Mouse (Mus musculus) neural tube, embryonic 13.5 days (tissue): ENCODE data around the gene Zfp462. TPM values are rescaled to one million over a fixed set of nuclear protein-coding genes. Genes with fewer than 3 reads are reported as not detected.

Source experiments
- ATAC-seq: fragments of 200-750 bp; cut with Nextera tagmentation; 2 replicates; pipeline ENCODE4 v1.8.0; 2017; ENCODE audit warnings: low read depth, mild to moderate bottlenecking, moderate TSS enrichment, moderate library complexity
- H3K27ac ChIP-seq: fragments of 300-500 bp; sonication (generic); replicated peaks from 2 replicates; pipeline ENCODE4 v1.5.1; 2015; ENCODE audit warnings: moderate library complexity, mild to moderate bottlenecking, inconsistent platforms
- H3K27me3 ChIP-seq: fragments of 300-500 bp; sonication (generic); 2 replicates; pipeline ENCODE4 v1.6.1; 2015; ENCODE audit warnings: mild to moderate bottlenecking, inconsistent platforms
- H3K36me3 ChIP-seq: fragments of 300-500 bp; sonication (generic); 2 replicates; pipeline ENCODE4 v1.6.1; 2015; ENCODE audit warnings: mild to moderate bottlenecking, inconsistent platforms
- H3K4me1 ChIP-seq: fragments of 300-500 bp; sonication (generic); replicated peaks from 2 replicates; pipeline ENCODE4 v1.6.1; 2015; ENCODE audit warnings: inconsistent platforms
- H3K4me2 ChIP-seq: fragments of 300-500 bp; sonication (generic); 2 replicates; pipeline ENCODE4 v1.6.1; 2015; ENCODE audit warnings: inconsistent platforms, mild to moderate bottlenecking, moderate library complexity
- H3K4me3 ChIP-seq: fragments of 300-500 bp; sonication (generic); 2 replicates; pipeline ENCODE4 v1.5.1; 2015; ENCODE audit warnings: mild to moderate bottlenecking, inconsistent platforms
- H3K9ac ChIP-seq: fragments of 300-500 bp; sonication (generic); 2 replicates; pipeline ENCODE4 v1.6.1; 2015; ENCODE audit warnings: moderate library complexity, mild to moderate bottlenecking, inconsistent platforms
- H3K9me3 ChIP-seq: fragments of 300-500 bp; sonication (generic); 2 replicates; pipeline ENCODE4 v1.6.1; 2016; ENCODE audit warnings: inconsistent platforms
- WGBS: fragments of 180-500 bp; shearing (Covaris S2); methylation state at CpG from one replicate; pipeline ENCODE4 v1.1.7; 2015; 5-methylcytosine and 5-hydroxymethylcytosine counted together
- polyA plus RNA-seq: library from polyadenylated mRNA; unstranded; fragments of >200 nt; fragmentation: Nextera tagmentation; extraction: Ambion mirVana; gene quantifications from 2 replicates; pipeline ENCODE4 v1.2.1, GENCODE M21; 2015

Gene Zfp462
- polyA plus RNA-seq, 1 experiment from 2014 or later = 15.3 TPM

DNA sequence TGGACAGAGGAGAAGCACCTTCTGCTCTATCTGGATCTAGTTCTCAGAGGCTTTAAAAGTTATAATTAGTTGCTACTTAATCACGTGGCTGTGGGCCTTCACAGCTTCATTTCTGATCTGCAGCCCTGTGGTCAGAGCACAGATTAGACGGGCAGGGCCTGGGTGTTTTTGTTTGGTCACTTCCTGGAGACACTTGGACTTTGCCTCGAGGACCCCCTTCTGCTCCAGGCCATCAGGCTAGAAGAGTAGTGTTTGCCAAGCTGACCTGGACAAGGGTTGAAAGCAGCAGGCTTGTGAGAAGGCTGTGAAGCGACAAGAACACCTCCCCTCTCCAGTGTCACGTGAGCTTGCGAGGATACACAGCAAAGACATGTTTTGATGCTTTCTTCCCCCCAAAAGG, 58.3 kb downstream of the Zfp462 start:
- Histone ChIP-seq H3K4me3 (no peak overlapping the region), H3K36me3 (peaks cover 20% of the 10 kb centered on the region), H3K9me3 (no peaks in the 10 kb centered on the region), H3K9ac (no peak overlapping the region), H3K27me3 (no peaks in the 10 kb centered on the region), H3K4me2 (no peak overlapping the region), H3K4me1 (peaks cover 59% of the 10 kb centered on the region), H3K27ac (no peak overlapping the region)
- WGBS = 82% methylated on average over 6 of the region's 6 CpGs
- ATAC-seq = no peak

DNA sequence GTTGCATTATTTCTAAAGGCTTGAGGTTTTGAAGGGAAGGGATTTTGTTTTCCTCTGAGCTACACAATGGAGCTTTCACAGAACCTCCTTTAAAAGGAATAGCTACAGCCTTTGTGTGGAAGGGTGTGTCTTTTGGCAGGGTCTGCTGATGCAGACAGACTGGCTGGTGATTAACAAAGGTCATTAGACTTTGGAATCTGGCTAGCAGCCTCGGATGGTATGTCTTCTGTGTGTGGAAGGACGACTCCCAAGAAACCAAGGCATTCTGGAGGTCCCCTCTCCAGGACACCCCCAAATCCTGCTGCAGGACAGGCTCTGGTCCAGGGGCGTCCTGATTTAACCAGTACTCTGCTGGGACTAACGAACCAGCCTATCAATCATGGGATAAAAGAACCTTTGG, 60.2 kb downstream of the Zfp462 start:
- no peaks in the 10 kb centered on the region for H3K27me3 ChIP-seq
- peak; percentile 80 for ATAC-seq
- H3K27ac ChIP-seq = peak overlapping the region; percentile 90
- WGBS = 6% methylated on average over 4 of the region's 4 CpGs
- peaks cover 39% of the 10 kb centered on the region for H3K36me3 ChIP-seq
- no peaks in the 10 kb centered on the region for H3K9me3 ChIP-seq
- H3K4me3 ChIP-seq = no peak overlapping the region
- H3K4me1 ChIP-seq = peaks cover 57% of the 10 kb centered on the region
- peak overlapping the region; percentile 42 for H3K4me2 ChIP-seq
- peak overlapping the region; percentile 44 for H3K9ac ChIP-seq

DNA sequence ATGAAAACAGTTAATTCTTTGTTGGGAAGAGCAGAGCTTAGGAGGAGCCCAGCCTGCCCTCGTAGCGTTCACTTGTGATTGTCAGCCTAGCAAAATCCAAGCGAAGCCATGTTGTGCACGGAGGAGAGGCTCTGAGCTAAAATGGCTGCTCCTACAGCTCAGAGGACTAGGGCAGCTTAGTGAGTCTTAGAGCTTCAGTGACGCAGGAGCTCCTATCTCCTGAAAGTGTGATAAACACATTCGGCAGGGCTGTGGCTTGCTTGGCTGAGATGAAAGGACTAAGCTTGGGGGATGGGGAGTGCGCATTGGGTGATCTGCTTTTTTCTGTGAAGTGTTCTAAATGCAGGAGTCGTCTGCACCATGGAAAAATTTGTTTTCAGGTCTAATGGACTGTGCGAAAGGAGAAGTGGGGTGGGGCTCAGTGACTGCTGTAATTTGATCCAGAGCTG, 60.7 kb downstream of the Zfp462 start:
- peak; percentile 89 for ATAC-seq
- Histone ChIP-seq H3K27me3 (no peaks in the 10 kb centered on the region), H3K36me3 (peaks cover 44% of the 10 kb centered on the region), H3K27ac (peak overlapping the region; percentile 90), H3K9me3 (no peaks in the 10 kb centered on the region), H3K9ac (peak overlapping the region; percentile 44), H3K4me3 (no peak overlapping the region), H3K4me1 (peaks cover 53% of the 10 kb centered on the region), H3K4me2 (peak overlapping the region; percentile 42)
- WGBS = 9% methylated on average over 9 of the region's 9 CpGs

- H3K4me1 ChIP-seq = peaks cover 48% of the 10 kb centered on the region
- no peaks in the 10 kb centered on the region for H3K9me3 ChIP-seq
- H3K4me2 ChIP-seq = peak overlapping the region; percentile 42
- no peak for ATAC-seq
- H3K9ac ChIP-seq = 0 out of 2 replicates have a peak overlapping the region, but pooled peaks have one; percentile 44
- no peak overlapping the region for H3K4me3 ChIP-seq
- peak overlapping the region; percentile 90 for H3K27ac ChIP-seq
- no peaks in the 10 kb centered on the region for H3K27me3 ChIP-seq
- 30% methylated on average over 1 of the region's 1 CpGs for WGBS
- H3K36me3 ChIP-seq = peaks cover 49% of the 10 kb centered on the region
Measured at GRCm38 (mm10) chr4:55006024-55006423, 61.2 kb downstream of the Zfp462 start.

DNA sequence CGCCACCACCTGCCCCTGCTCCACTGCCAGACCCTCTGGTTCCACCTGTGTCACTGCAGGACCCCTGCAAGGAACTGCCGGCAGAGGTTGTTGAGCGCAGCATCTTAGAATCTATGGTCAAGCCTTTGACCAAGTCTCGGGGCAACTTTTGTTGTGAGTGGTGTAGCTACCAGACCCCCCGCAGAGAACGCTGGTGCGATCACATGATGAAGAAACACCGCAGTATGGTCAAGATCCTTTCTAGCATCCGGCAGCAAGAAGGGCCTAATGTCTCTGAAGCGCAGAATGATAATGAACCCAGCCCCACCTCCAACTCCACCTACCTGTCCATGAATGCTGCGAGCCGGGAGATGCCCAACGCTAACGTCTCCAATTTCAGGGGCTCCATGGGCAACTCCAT, 63.8 kb downstream of the Zfp462 start:
- ATAC-seq = no peak
- H3K4me2 ChIP-seq = no peak overlapping the region
- WGBS = 97% methylated on average over 14 of the region's 14 CpGs

GRCm38 (mm10) chr4:55011391-55011790, 66.5 kb downstream of the Zfp462 start:
- no peak for ATAC-seq
- Histone ChIP-seq H3K9ac (no peak overlapping the region), H3K36me3 (peaks cover 93% of the 10 kb centered on the region), H3K27me3 (no peaks in the 10 kb centered on the region), H3K27ac (no peak overlapping the region), H3K9me3 (no peaks in the 10 kb centered on the region), H3K4me1 (peaks cover 4% of the 10 kb centered on the region), H3K4me2 (no peak overlapping the region), H3K4me3 (no peak overlapping the region)
- WGBS = 85% methylated on average over 12 of the region's 12 CpGs

More for the DNA sequence above, 63.8 kb downstream of the Zfp462 start:
- H3K36me3 ChIP-seq = peaks cover 65% of the 10 kb centered on the region
- no peak overlapping the region for H3K9ac ChIP-seq
- H3K9me3 ChIP-seq = no peaks in the 10 kb centered on the region
- H3K4me1 ChIP-seq = peaks cover 32% of the 10 kb centered on the region
- no peak overlapping the region for H3K27ac ChIP-seq
- H3K27me3 ChIP-seq = no peaks in the 10 kb centered on the region
- no peak overlapping the region for H3K4me3 ChIP-seq

DNA sequence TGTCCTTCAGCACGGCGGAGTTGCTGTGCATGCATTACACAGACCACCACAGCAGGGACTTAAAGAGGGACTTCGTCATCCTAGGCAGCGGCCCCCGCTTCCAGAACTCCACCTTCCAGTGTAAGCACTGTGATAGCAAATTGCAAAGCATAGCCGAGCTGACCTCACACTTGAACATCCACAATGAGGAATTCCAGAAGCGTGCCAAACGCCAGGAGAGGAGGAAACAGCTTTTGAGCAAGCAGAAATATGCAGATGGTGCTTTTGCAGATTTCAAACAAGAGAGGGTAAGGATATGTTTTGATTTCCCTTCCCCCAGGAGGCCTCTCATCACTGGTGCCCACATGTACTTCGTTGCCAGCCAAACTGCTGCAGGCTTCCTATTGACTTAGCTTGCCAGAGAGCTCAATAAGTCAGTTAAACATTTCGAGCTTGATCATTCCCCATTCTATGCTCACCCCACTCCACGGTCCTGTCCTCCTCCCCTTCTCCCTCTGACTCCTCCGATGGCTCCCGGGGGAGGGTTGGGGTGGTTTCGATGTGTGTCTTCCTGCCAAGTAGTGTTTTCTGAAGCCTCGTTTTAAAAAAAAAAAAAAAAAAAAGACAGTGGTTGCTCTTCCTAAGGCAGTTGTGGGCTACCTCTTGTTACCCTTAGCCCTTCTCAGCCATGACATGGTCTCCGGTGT, 68.9 kb downstream of the Zfp462 start:
- no peaks in the 10 kb centered on the region for H3K9me3 ChIP-seq
- no peak overlapping the region for H3K9ac ChIP-seq
- H3K27ac ChIP-seq = peak overlapping the region; percentile 23; the same call in 1 of the 2 replicates
- 74% methylated on average over 16 of the region's 16 CpGs for WGBS
- H3K4me2 ChIP-seq = no peak overlapping the region
- ATAC-seq = no peak
- no peak overlapping the region for H3K4me3 ChIP-seq
- no peaks in the 10 kb centered on the region; the same call in 1 of the 2 replicates for H3K4me1 ChIP-seq
- no peaks in the 10 kb centered on the region for H3K27me3 ChIP-seq
- H3K36me3 ChIP-seq = peaks cover 99% of the 10 kb centered on the region

DNA sequence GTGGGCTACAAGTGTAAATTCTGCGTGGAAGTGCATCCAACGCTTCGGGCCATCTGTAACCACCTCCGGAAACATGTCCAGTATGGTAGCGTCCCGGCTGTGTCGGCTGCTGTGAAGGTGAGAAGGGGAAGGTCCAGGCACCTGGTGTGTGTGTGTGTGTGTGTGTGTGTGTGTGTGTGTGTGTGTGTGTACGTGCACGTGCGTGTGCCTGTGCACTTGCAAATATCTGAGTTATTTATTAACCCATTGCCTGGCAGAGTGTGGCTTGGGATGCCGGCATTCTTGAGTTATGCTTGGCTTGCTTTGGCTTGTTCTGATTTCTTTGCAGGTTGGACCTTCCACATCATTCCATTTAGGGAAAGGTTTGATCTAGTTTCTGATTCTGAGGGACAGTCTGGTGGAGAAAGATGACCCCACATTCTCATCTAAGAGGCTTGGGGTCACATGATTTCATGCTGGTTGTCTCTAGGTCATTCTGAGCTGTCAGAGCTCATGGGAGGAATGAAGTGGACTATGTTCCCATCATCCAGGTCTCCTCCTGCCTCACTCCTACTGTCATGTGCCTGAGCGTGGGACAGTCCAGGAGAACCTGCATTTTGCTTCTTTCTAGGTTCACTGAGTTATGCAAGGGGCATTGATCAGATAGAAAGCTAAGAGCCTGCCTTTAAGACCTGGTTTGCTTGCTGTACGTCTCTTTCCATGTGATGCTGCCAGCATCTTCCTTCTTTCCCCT, 70.0 kb downstream of the Zfp462 start:
- 89% methylated on average over 13 of the region's 13 CpGs for WGBS
- Histone ChIP-seq H3K9ac (no peak overlapping the region), H3K27ac (no peak overlapping the region), H3K4me2 (no peak overlapping the region), H3K36me3 (peaks cover 99% of the 10 kb centered on the region), H3K4me1 (no peaks in the 10 kb centered on the region; the same call in 1 of the 2 replicates), H3K9me3 (no peaks in the 10 kb centered on the region), H3K27me3 (no peaks in the 10 kb centered on the region), H3K4me3 (no peak overlapping the region)
- no peak for ATAC-seq

- H3K4me2 ChIP-seq = no peak overlapping the region
- H3K9ac ChIP-seq = no peak overlapping the region
- H3K4me3 ChIP-seq = no peak overlapping the region
- H3K4me1 ChIP-seq = no peaks in the 10 kb centered on the region; the same call in 1 of the 2 replicates
- H3K27me3 ChIP-seq = no peaks in the 10 kb centered on the region
- no peak overlapping the region for H3K27ac ChIP-seq
- 96% methylated on average over 2 of the region's 2 CpGs for WGBS
- no peaks in the 10 kb centered on the region for H3K9me3 ChIP-seq
- peaks cover 99% of the 10 kb centered on the region for H3K36me3 ChIP-seq
- no peak for ATAC-seq
Measured at GRCm38 (mm10) chr4:55015517-55015916, 70.7 kb downstream of the Zfp462 start.

GRCm38 (mm10) chr4:55026109-55026646, 81.3 kb downstream of the Zfp462 start:
- H3K9ac ChIP-seq = no peak overlapping the region
- no peaks in the 10 kb centered on the region for H3K9me3 ChIP-seq
- peak overlapping the region; percentile 61 for H3K27ac ChIP-seq
- H3K4me1 ChIP-seq = peaks cover 26% of the 10 kb centered on the region
- peaks cover 80% of the 10 kb centered on the region for H3K36me3 ChIP-seq
- H3K4me3 ChIP-seq = no peak overlapping the region
- ATAC-seq = peak; percentile 48; the same call in 1 of the 2 replicates
- H3K27me3 ChIP-seq = no peaks in the 10 kb centered on the region
- WGBS = 54% methylated on average over 10 of the region's 10 CpGs
- no peak overlapping the region for H3K4me2 ChIP-seq

GRCm38 (mm10) chr4:55030401-55030800, 85.6 kb downstream of the Zfp462 start:
- Histone ChIP-seq H3K27me3 (no peaks in the 10 kb centered on the region), H3K4me3 (no peak overlapping the region), H3K9ac (no peak overlapping the region), H3K4me1 (peaks cover 26% of the 10 kb centered on the region), H3K4me2 (no peak overlapping the region), H3K36me3 (peaks cover 70% of the 10 kb centered on the region), H3K27ac (no peak overlapping the region), H3K9me3 (no peaks in the 10 kb centered on the region)
- ATAC-seq = no peak
- 82% methylated on average over 5 of the region's 5 CpGs for WGBS

DNA sequence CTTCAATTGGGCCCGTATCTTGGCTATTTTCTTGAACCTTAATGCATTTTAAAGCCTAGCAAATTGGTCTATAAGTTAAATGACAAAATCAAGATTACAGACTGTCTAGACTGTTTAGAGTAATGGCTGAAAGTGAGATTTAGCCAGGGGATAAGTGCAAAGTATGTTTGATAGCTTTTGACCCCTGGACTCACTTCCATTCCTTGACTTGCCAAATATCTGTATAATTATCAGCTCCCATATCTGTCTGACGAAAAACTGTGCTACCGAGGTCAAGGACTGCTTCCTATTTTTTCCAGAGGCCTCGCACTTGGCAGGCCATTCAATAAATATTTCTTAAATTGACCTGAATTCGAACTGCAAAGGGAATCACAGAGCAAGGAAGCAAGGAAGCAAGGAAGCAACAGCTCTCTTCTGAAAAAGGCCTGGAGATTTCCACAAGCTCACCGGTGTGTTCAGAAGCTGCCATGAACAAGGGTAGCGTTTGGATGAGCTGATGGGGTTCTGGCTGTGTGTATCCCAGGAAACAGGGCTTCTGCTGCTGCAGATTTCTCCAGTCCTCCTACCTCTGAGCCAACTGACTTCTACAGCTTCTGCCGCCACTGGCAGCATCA, 87.6 kb downstream of the Zfp462 start:
- Histone ChIP-seq H3K27ac (no peak overlapping the region; the same call in 1 of the 2 replicates), H3K9me3 (no peaks in the 10 kb centered on the region), H3K4me2 (no peak overlapping the region), H3K4me3 (no peak overlapping the region), H3K4me1 (peaks cover 10% of the 10 kb centered on the region; the same call in 1 of the 2 replicates), H3K9ac (no peak overlapping the region), H3K36me3 (peaks cover 70% of the 10 kb centered on the region), H3K27me3 (no peaks in the 10 kb centered on the region)
- no peak for ATAC-seq
- WGBS = 81% methylated on average over 8 of the region's 8 CpGs
